Mouse (Mus musculus) c-Kit-negative CD71-positive TER-119-positive erythroid progenitor cells, embryonic 14.5 days (primary cell): ENCODE results near the gene Olfr26.
"Not testable (repeated sequence)": the region's sequence is repeated elsewhere in the genome, so short reads cannot be mapped to it uniquely, and the experiment has no call there.

Source experiments
- DNase-seq: peaks from one replicate; pipeline ENCODE4 v3.0.0-alpha.2; 2013; ENCODE audit warnings: low read depth, low spot score

The Olfr26 gene

DNA sequence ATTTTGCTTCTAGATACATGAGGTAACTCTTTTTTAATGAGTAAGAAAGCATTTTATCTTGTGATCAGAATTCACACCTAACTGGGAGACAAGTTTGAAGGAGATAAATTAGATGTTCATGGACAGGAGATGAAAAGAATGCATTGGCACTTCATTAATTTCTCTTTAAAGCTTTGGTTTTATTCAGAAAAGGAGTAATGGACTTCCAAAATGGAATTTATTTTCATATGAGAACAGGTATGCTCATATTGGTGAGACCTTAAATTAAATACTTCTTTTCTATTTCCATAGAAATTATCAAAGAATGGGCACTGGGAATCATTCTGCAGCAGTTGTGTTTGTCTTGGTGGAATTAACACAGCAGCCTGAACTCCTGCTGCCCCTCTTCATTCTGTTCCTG is at the start of gene Olfr26:
Gene Olfr26, plus strand, starts transcription at position 301 of the 400 bp plus-strand sequence.
- DNase-seq = no peak

DNA sequence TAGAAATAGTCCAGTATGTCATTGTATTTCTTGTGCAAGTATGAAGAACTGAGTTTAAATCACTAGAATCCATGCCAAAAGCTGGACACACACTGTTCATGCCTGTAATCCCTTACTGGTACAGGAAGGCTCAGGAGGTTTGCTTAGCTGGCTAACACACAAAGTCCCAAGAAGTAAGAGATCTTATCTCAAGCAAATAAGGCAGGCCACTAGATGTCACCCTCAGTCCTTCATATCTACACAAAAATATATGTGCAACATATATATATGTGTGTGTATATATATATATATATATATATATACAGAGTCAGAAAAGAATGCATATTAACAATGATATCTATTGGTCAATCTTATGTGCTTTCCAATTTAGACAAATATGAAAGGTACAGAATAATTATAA is 49.2 kb upstream of the Olfr26 start:
- no peak for DNase-seq

- DNase-seq = no peak
Observed at GRCm38 (mm10) chr9:38814314-38814713, 40.5 kb upstream of the Olfr26 start, which contains the start of gene Olfr922. Olfr922 (plus strand) TSS chr9:38814614.

GRCm38 (mm10) chr9:38815458-38815986 is 39.3 kb upstream of the Olfr26 start:
- DNase-seq = no peak

DNA sequence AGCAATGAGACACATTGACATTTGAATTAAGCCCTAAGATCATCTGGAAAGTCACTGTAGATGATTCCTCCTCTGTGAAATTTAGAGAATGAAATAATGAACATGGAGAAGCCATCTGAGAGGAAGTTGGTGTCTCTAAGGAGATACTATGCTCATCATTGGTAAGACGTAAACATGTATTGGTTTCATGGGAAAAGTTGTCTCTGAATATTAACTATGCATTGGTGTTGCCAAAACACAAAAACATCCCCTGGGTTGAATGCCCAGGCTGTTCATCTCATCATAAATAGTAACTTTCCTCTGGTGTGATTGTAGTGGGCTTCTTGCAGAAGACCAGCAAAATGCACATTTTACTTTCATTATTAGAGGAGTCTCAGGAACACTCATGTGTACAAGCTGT is 28.6 kb upstream of the Olfr26 start, which contains the start of gene Olfr923:
Gene Olfr923, plus strand, starts transcription at position 301 of the 400 bp plus-strand sequence.
- DNase-seq = no peak

DNA sequence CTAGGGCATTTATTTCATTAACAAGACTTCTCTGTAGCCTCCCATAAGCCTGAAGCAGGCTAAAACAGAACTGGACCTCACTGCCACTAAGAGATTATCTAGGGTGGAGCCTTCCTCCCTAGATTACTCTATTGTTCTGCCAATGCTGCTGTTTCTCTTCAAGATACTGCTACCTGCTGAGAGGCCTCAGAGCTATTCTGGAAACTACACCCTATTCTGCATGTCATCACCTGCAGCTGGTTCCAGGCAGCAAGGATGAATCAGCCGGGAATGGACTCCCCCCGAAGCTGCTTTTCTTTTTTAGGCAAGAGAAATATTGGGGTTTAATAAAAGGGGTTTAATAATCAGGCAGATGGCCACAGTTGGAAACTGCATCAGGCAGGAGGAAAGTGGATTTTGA is 21.8 kb upstream of the Olfr26 start:
- DNase-seq = no peak

DNA sequence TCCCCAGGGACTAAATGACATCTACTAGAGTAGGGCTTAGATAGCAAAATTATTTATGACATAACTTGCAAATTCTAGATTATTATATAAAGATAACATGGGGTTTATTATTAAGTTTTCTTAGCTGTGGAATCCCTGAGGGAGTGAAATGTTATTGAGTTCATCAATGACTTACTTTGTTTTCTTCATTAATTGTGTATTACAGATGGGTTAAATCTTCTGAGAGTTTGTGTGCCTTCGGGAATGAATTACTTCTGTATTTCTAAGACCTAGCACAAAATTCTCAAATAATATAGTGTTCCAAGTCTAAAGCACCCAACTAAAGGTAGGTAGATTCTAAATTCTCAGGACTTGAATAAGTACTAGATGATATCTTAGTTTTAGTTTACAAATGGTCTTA is 10.7 kb upstream of the Olfr26 start, which contains the start of gene Olfr924:
Gene Olfr924, plus strand, starts transcription at position 301 of the 400 bp plus-strand sequence.
- DNase-seq = no peak

- DNase-seq = not testable (repeated sequence)
Observed at GRCm38 (mm10) chr9:38874880-38875279, 20.0 kb downstream of the Olfr26 start.

DNA sequence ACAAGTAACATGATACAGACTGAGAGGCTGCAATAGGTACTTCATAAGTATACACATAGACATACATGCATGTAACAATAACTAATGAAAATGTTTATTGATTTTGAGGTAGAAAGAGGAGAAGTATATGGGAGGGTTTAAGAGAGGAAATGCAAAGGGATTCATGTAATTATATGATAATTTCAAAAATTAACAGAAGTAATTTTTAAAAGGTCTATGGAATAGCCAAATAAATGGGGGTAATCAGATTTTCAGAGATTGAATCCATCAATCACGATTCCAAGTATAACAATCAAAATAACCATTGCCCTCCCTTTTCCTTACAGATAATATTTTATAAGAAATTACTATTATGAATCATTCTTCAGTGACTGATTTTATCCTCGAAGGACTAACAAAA is 22.0 kb downstream of the Olfr26 start, which contains the start of gene Olfr926:
Gene Olfr926, plus strand, starts transcription at position 301 of the 400 bp plus-strand sequence.
- DNase-seq = no peak
